Mouse (Mus musculus) heart, adult 8-10 months (tissue): ENCODE data around the gene Pdcd11. TPM values are rescaled to one million over a fixed set of nuclear protein-coding genes. Genes with fewer than 3 reads are reported as not detected.

Experiments used
- DNase-seq: peaks from one replicate; pipeline ENCODE4 v3.0.0; 2022; ENCODE audit warnings: low spot score
- total RNA-seq, 4 experiments: library from RNA; stranded (reverse); gene quantifications; 2 replicates each; pipeline ENCODE4 v1.2.4; 2022

The Pdcd11 gene
- total RNA-seq, 4 experiments from 2014 or later: 11.5 to 12.7 (median 12.0) TPM

DNA sequence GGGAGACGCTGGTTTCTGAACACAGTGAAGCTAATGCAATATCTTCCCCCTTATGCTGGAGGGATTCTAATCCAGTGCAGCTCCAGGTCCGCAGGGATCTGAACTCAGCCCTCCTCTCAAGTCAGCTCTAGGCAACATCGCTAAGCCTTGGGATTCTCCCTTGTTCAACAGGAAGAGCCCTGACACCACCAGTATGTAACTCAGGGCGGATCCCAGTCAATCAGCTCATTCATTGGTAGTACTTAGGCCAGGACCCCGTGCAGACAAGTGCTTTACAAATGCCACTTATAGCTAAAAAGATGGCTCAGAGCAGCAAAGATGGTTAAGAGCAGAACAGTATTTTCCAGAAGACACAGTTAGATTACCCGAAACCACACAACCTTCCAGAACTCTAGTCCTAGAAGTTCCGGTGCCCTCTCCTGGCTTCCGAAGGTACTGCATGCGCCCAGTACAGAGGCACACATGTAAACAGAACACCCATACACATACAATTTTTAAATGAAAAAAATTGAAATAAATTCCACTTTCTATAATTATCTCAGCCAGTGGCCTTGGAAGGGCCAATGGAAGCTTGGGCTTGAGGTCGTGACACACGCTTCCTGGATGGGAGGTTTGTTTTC lies 78.3 kb downstream of the Pdcd11 start:
- DNase-seq: peak; percentile 86

DNA sequence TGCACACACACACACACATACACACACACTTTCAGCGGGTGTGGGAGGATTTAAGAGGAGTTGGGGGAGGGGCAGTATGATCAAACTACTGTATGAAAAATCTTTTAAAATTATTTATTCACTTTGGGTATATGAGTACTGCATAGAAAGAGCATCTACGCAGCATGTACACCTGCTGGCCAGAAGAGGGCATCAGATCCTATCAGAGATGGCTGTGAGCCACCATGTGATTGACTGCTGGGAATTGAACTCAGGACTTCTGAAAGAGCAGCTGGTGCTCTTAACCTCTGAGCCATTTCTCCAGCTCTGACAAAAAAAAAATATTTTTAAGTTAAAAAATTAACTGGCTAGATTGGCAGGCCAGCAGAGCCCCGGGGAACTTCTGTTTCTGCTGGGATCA lies 83.9 kb downstream of the Pdcd11 start:
- DNase-seq: no peak

DNA sequence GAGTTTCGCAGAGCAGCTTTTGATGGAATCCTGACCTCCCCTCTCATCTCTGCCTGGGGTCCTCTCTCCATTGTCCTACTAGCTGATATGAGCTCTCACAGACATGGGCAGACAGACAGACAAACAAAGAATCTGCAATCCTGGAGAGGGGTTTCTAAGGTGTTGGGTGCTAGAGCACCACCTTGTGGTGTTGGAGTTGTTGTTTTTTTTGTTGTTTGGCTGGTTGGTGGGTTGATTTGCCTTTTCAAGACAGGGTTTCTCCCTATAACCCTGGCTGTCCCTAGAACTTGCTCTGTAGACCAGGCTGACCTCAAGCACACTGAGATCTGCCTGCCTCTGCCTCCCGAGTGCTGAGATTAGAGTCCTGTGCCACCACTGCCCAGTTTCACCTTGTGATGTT lies 84.9 kb downstream of the Pdcd11 start:
- DNase-seq: no peak

DNA sequence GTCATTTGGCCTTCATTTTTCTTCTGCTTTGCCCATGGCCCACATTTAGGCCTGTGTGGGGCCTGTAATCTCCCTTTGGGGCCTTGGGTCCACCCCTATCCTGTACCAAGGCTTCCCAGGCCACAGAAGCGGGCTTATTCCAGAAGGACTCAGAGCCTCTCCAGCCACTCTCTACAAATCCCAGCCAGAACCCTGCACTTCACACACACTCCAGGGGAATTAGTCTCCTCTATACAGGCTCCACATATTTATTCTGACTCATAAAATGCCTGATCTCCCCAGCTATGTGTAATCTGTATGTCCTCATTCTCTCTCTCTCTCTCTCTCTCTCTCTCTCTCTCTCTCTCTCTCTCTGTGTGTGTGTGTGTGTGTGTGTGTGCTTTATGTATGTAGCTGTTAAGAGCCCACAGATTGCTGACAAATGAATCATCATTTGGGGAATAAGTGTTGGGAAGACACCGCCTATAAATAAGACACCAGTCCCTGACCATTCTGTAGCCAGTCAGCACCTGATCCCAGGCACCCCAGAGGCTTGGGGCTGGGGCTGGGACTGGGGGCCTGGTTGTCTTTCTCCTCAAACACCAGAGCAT lies 86.4 kb downstream of the Pdcd11 start:
- no peak for DNase-seq

DNA sequence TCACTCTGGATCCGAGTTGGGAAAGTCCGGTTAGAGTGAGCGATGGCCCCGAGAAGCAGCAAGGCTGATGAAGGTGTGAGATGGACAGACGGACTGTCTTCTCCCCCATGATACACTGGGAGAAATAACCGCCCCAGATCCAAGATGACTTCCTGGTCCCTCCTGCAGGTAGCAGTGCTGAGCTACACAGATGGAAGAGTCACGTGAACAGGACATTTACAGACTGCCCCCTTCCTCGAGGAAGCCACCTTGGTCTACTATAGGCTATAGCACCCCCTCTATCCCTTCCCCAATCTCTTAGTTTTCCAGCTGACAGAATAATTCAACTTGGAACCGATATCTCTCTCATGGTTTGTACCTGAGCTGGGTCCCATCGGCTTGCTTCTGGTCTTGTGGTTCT lies 87.4 kb downstream of the Pdcd11 start:
- DNase-seq: no peak

DNA sequence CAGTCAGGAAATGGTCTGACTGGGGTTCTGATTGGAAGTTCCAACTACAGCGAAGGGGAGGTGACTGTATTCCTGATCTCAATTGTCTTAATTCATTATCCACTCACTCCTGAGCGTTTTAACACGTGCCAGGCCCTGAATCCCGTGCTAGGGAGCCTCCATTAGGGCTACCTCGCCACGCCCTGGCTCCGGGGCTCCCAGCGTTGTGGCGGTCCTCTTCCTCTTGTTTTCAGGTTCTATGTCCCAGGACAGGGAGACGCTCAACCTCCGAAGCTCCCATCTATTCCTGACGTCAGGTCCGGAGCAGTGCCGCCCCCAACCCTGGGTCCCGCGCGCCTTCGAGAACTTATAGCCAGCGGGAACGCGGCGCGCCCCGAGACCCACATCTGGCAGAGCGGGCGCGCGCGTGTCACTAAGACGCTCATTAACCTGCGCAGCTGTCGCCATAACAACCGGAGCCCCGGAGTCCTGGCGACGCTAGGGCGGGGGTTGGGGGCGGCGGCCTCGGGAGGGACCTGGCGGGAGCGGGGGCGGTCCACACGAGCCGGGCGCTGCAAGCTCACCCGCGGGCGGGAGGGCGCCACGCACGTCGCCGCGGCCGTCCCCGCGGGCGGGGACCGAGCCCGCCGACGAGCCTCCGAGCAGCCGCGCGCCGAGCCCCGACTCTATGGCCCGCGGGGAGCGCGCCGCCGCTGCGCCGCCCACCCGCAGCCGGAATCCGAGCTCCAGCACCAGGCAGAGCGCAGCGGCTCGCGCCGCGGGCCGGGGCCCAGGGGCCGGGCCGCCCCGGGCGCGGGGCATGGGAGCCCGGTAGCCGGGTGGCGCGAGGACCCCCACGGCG lies 88.1 kb downstream of the Pdcd11 start, which contains the start of gene Neurl1a:
Gene Neurl1a (plus strand): TSS at position 390 of the 841 bp plus-strand sequence.
- peak; percentile 14 for DNase-seq

DNA sequence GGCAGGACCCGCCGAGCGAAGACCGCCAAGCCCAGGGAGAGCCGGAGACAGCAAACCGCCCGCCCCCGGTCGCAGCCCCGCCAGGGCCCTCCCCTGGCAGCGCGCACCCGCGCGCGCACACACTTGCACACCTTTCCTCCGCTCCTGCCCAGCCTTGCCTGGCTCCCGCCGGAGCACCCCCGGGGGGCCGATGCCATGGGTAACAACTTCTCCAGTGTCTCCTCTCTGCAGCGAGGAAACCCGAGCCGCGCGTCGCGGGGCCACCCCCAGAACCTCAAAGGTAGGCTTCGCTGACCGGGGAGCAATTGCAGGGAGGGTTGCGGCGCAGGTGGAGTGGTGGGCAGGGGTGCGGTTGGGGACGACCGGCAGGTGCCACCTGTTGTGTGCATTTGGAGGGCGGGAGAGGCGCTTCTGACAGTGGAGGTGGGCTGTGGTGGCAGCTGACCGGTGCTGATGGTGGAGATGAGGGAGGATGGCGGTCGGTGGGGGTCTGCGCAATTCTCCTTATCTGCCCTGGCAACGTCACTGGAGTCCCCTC lies 88.8 kb downstream of the Pdcd11 start:
- DNase-seq: no peak

DNA sequence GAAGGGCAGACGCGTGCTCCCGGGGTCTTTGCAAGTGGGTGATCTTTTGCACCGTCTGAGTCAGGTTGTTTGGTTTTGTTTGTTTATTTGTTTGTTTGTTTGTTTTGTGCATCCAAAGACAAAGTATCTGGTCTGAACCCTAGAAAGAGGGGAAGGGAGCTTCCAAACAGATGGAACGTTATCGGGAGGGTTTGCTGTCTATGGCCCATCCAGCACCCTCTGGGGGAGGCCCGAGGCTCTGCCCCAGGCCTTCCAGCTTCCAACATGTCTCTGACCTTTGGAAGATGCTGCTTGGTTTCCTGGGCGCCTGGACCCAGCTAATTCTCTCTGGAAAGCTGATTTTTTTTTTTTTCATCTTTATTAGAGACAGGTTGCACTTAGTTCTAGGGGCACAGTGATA lies 89.4 kb downstream of the Pdcd11 start:
- no peak for DNase-seq

Other genes with a start within 250 kb of the Pdcd11 start
- under 1 TPM in 2 of 4 experiments, not detected in 2; 0.06 to 0.19 TPM for gene Ina, start 76.1 kb upstream of the Pdcd11 start, total RNA-seq
- gene Nt5c2, start 75.6 kb upstream of the Pdcd11 start, total RNA-seq: 10 to 100 TPM; 58.1 to 68.9 (median 64.7) TPM
- gene Pcgf6, start 39.9 kb upstream of the Pdcd11 start, total RNA-seq: 1 to 10 TPM; 3.2 to 3.7 (median 3.3) TPM
- gene Taf5, start 23.0 kb upstream of the Pdcd11 start, total RNA-seq: 1 to 10 TPM; 1.9 to 2.9 (median 2.1) TPM
- gene Usmg5, start 121 bp upstream of the Pdcd11 start, total RNA-seq: 1,000 to 10,000 TPM; 2,439 to 2,796 (median 2,686) TPM
- 1 to 10 TPM; 2.4 to 4.5 (median 4.1) TPM for gene Calhm2, start 47.5 kb downstream of the Pdcd11 start, total RNA-seq
- gene Calhm1, start 53.5 kb downstream of the Pdcd11 start, total RNA-seq: not detected
- not detected for gene Calhm3, start 67.0 kb downstream of the Pdcd11 start, total RNA-seq
- gene Neurl1a, start 88.1 kb downstream of the Pdcd11 start, total RNA-seq: 1 to 10 TPM; 1.3 to 3.0 (median 2.0) TPM